Mouse (Mus musculus): ENCODE results near the gene Olfr130. TPM values are rescaled to one million over a fixed set of nuclear protein-coding genes. Genes with fewer than 3 reads are reported as not detected.

Olfr130 gene
- not detected in 2 replicates for total RNA-seq (2014; rRNA removed; ENCODE audit: low replicate concordance)
- polyA plus RNA-seq (2015; fragmentation: Nextera tagmentation; extraction: Ambion mirVana): not detected in 2 replicates

DNA sequence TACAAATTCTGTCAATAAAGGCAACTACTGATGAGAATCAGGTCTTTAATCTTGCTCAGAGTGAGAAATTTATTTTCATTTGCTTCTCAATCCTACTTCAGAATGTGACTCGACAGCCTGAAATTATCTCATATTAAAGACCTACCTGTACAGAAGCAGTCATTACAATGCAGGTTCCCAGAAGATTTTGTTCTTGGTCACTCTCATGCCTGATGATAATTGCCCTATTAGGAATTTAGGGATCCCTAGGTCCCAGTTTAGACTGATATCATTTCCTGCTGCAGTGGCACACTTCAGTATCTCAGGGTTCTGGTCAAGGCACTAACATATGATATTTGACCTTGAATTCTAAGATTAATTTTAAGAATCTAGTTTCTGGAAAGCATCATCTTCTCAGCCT lies at the start of gene Olfr130:
TSS of gene Olfr130 (plus strand) at position 301 of the 400 bp plus-strand sequence.
- TF ChIP-seq EP300 (IDR thresholded peaks at IDR 0.05; ENCODE audit: low read depth) (no peak), CTCF (IDR thresholded peaks at IDR 0.05; ENCODE audit: low read depth) (no peak)
- H3K4me2 ChIP-seq (ENCODE audit: low read depth, low read length): no peak within 1 kb of the TSS
- no peak within 1 kb of the TSS for H3K4me3 ChIP-seq (ENCODE audit: low read depth, low read length)
- WGBS: 61% methylated on average over 1 of the region's 1 CpGs
- no peaks in the 10 kb centered on the region for H3K36me3 ChIP-seq (replicated peaks; ENCODE audit: control insufficient read depth, insufficient read depth, low read length)
- H3K27me3 ChIP-seq (ENCODE audit: control insufficient read depth, insufficient read depth, low read length): no peaks in the 10 kb centered on the region
- H3K9ac ChIP-seq (replicated peaks; ENCODE audit: low read depth, low read length): no peak within 1 kb of the TSS
- H3K4me1 ChIP-seq (ENCODE audit: control insufficient read depth, insufficient read depth): no peaks in the 10 kb centered on the region
- no peak for ATAC-seq (ENCODE audit: insufficient read depth, low read depth)
- H3K27ac ChIP-seq (ENCODE audit: low read depth): no peak within 1 kb of the TSS
- no peak for DNase-seq (ENCODE audit: low spot score)
- H3K9me3 ChIP-seq (replicated peaks; ENCODE audit: control insufficient read depth, low read length): 0 out of 2 replicates have a peak, but pooled peaks cover 3% of the 10 kb centered on the region

DNA sequence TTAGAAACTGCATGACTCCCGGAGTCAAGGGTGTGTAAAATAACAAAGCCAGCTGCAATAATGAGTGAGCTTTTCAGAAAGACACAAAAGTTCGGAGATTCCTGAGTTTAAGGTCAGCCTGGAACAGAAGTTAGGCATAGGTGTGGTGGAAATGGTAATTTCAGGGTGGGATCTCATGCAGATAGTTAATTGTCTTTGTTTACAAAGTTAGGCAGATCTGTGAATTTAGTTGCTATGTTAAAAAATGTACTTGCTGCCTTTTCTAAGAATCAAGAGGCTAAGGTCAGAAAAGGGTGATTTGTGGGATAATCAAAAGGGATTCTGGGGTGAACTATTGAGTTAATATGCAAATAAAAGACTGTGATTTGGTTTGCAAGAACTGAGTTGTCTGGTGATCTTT lies 47.4 kb upstream of the Olfr130 start:
- Histone ChIP-seq H3K4me2 (ENCODE audit: low read depth, low read length) (no peak overlapping the region), H3K9me3 (replicated peaks; ENCODE audit: control insufficient read depth, low read length) (no peaks in the 10 kb centered on the region), H3K36me3 (replicated peaks; ENCODE audit: control insufficient read depth, insufficient read depth, low read length) (no peaks in the 10 kb centered on the region), H3K27me3 (ENCODE audit: control insufficient read depth, insufficient read depth, low read length) (no peaks in the 10 kb centered on the region), H3K4me3 (ENCODE audit: low read depth, low read length) (no peak overlapping the region), H3K4me1 (ENCODE audit: control insufficient read depth, insufficient read depth) (no peaks in the 10 kb centered on the region), H3K9ac (replicated peaks; ENCODE audit: low read depth, low read length) (no peak overlapping the region), H3K27ac (ENCODE audit: low read depth) (no peak overlapping the region)
- ATAC-seq (ENCODE audit: insufficient read depth, low read depth) (no peak), DNase-seq (ENCODE audit: low spot score) (no peak)
- TF ChIP-seq EP300 (IDR thresholded peaks at IDR 0.05; ENCODE audit: low read depth) (no peak), CTCF (IDR thresholded peaks at IDR 0.05; ENCODE audit: low read depth) (no peak)
- WGBS: 70% methylated on average over 2 of the region's 2 CpGs

DNA sequence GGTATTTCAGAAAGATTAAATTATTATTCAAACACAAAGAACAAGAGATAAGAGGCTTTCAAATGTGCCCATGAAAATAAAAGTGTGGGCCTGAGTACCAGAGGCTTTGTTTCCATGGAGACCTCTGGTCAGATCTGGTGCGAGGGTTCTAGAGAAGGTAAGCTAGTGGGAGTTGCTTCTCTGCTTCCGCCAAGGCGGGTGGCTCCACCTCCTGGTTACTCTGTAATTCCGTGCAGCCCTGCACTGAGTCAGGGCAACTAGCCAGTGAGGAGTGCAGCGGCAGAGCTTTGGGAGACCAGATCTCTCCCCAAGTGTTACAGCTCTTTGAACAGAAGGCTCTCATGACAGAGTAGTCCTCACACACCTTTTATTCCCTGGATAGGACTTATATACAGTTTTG lies 37.4 kb upstream of the Olfr130 start:
- Histone ChIP-seq H3K27me3 (ENCODE audit: control insufficient read depth, insufficient read depth, low read length) (no peaks in the 10 kb centered on the region), H3K4me2 (ENCODE audit: low read depth, low read length) (no peak overlapping the region), H3K27ac (ENCODE audit: low read depth) (no peak overlapping the region), H3K36me3 (replicated peaks; ENCODE audit: control insufficient read depth, insufficient read depth, low read length) (no peaks in the 10 kb centered on the region), H3K9me3 (replicated peaks; ENCODE audit: control insufficient read depth, low read length) (peaks cover 6% of the 10 kb centered on the region; the same call in 1 of the 2 replicates), H3K4me3 (ENCODE audit: low read depth, low read length) (no peak overlapping the region), H3K9ac (replicated peaks; ENCODE audit: low read depth, low read length) (no peak overlapping the region), H3K4me1 (ENCODE audit: control insufficient read depth, insufficient read depth) (no peaks in the 10 kb centered on the region)
- 30% methylated on average over 5 of the region's 5 CpGs for WGBS
- DNase-seq (ENCODE audit: low spot score) (no peak), ATAC-seq (ENCODE audit: insufficient read depth, low read depth) (no peak)
- TF ChIP-seq CTCF (IDR thresholded peaks at IDR 0.05; ENCODE audit: low read depth): no peak
- TF ChIP-seq EP300 (IDR thresholded peaks at IDR 0.05; ENCODE audit: low read depth): no peak

DNA sequence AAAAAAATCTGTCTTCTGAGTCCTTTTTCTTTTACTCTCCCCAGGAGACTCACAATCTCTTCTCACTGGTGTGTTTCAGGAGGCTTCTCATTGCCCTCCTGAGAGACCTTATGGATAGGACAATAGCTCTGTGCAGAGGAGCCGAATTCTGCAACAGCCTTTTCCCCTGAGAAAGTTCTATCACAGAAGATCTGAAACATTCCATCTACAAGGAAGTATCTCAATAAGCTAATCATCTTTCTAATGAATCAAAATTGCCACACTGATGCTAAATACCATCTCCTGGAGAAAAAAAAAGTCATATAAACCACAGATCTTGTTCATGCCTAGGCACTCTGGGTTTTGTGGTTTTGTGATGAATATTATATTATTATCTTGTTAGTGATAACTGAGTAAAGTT lies 3.7 kb upstream of the Olfr130 start, which contains the start of gene Olfr129:
TSS of gene Olfr129 (minus strand) at position 101 of the 400 bp plus-strand sequence.
- ATAC-seq (ENCODE audit: insufficient read depth, low read depth) (no peak), DNase-seq (ENCODE audit: low spot score) (no peak)
- H3K9ac ChIP-seq (replicated peaks; ENCODE audit: low read depth, low read length): no peak within 1 kb of the TSS
- H3K36me3 ChIP-seq (replicated peaks; ENCODE audit: control insufficient read depth, insufficient read depth, low read length): no peaks in the 10 kb centered on the region
- no peak within 1 kb of the TSS for H3K27ac ChIP-seq (ENCODE audit: low read depth)
- H3K9me3 ChIP-seq (replicated peaks; ENCODE audit: control insufficient read depth, low read length): 0 out of 2 replicates have a peak, but pooled peaks cover 3% of the 10 kb centered on the region
- no peaks in the 10 kb centered on the region for H3K4me1 ChIP-seq (ENCODE audit: control insufficient read depth, insufficient read depth)
- no peaks in the 10 kb centered on the region for H3K27me3 ChIP-seq (ENCODE audit: control insufficient read depth, insufficient read depth, low read length)
- H3K4me2 ChIP-seq (ENCODE audit: low read depth, low read length): no peak within 1 kb of the TSS
- 64% methylated on average over 1 of the region's 1 CpGs for WGBS
- no peak within 1 kb of the TSS for H3K4me3 ChIP-seq (ENCODE audit: low read depth, low read length)
- TF ChIP-seq CTCF (IDR thresholded peaks at IDR 0.05; ENCODE audit: low read depth): no peak

DNA sequence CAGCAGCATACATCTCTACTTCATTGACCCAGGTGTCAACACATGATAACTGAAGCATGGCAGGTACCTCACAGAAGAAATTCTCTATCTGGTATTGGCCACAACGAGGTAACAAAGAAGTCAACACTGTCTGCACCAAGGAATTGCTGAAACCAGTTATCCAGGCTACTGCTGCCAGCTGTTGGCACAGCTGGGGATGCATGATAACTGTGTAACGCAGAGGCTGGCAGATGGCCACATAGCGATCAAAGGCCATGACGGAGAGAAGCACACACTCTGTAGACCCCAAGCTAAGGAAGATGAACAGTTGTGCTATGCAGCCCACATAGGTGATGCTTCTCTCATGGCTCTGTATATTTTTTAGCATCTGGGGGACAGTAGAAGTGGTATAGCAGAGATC lies 18.6 kb downstream of the Olfr130 start:
- 77% methylated on average over 4 of the region's 4 CpGs for WGBS
- DNase-seq (ENCODE audit: low spot score) (no peak), ATAC-seq (ENCODE audit: insufficient read depth, low read depth) (no peak)
- Histone ChIP-seq H3K36me3 (replicated peaks; ENCODE audit: control insufficient read depth, insufficient read depth, low read length) (no peaks in the 10 kb centered on the region), H3K27ac (ENCODE audit: low read depth) (no peak overlapping the region), H3K4me2 (ENCODE audit: low read depth, low read length) (no peak overlapping the region), H3K9ac (replicated peaks; ENCODE audit: low read depth, low read length) (no peak overlapping the region), H3K27me3 (ENCODE audit: control insufficient read depth, insufficient read depth, low read length) (no peaks in the 10 kb centered on the region), H3K4me1 (ENCODE audit: control insufficient read depth, insufficient read depth) (no peaks in the 10 kb centered on the region), H3K4me3 (ENCODE audit: low read depth, low read length) (no peak overlapping the region), H3K9me3 (replicated peaks; ENCODE audit: control insufficient read depth, low read length) (no peaks in the 10 kb centered on the region)
- TF ChIP-seq EP300 (IDR thresholded peaks at IDR 0.05; ENCODE audit: low read depth) (no peak), CTCF (IDR thresholded peaks at IDR 0.05; ENCODE audit: low read depth) (no peak)

DNA sequence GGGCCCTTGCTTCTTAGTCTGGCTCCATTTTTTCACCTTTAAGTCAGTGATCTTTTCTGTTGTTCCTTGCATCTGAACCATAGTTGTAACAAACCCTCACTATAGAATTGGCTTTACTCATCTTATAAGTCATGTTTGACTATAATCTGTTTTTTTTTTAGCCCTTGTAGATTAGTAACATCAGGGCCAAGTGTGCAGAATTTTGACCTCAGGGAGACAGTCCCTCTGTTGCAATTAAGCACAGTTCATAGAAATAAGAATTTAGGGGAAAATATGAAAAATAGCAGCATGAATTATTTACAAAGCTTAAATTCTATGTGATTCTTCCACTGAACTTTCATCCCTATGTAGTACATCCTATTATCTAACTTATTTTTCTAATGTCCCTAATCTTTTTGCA lies 24.9 kb downstream of the Olfr130 start, which contains the start of gene Olfr131:
TSS of gene Olfr131 (minus strand) at position 101 of the 400 bp plus-strand sequence.
- DNase-seq (ENCODE audit: low spot score): no peak
- no peak for TF ChIP-seq EP300 (IDR thresholded peaks at IDR 0.05; ENCODE audit: low read depth)
- TF ChIP-seq CTCF (IDR thresholded peaks at IDR 0.05; ENCODE audit: low read depth): no peak
- no peaks in the 10 kb centered on the region for H3K4me1 ChIP-seq (ENCODE audit: control insufficient read depth, insufficient read depth)
- H3K27ac ChIP-seq (ENCODE audit: low read depth): no peak within 1 kb of the TSS
- no peak within 1 kb of the TSS for H3K9ac ChIP-seq (replicated peaks; ENCODE audit: low read depth, low read length)
- no peaks in the 10 kb centered on the region for H3K27me3 ChIP-seq (ENCODE audit: control insufficient read depth, insufficient read depth, low read length)
- H3K9me3 ChIP-seq (replicated peaks; ENCODE audit: control insufficient read depth, low read length): no peaks in the 10 kb centered on the region
- no peak for ATAC-seq (ENCODE audit: insufficient read depth, low read depth)
- no peak within 1 kb of the TSS for H3K4me3 ChIP-seq (ENCODE audit: low read depth, low read length)
- no peaks in the 10 kb centered on the region for H3K36me3 ChIP-seq (replicated peaks; ENCODE audit: control insufficient read depth, insufficient read depth, low read length)
- H3K4me2 ChIP-seq (ENCODE audit: low read depth, low read length): no peak within 1 kb of the TSS

Other genes with a start within 250 kb of the Olfr130 start
- not detected in 2 replicates for gene Olfr125, start 231.0 kb upstream of the Olfr130 start, total RNA-seq (2014; rRNA removed; ENCODE audit: low replicate concordance)
- gene Olfr125, start 231.0 kb upstream of the Olfr130 start, polyA plus RNA-seq (2015; fragmentation: Nextera tagmentation; extraction: Ambion mirVana): not detected in 2 replicates
- not detected in 2 replicates for gene Olfr126, start 216.4 kb upstream of the Olfr130 start, total RNA-seq (2014; rRNA removed; ENCODE audit: low replicate concordance)
- not detected in 2 replicates for gene Olfr126, start 216.4 kb upstream of the Olfr130 start, polyA plus RNA-seq (2015; fragmentation: Nextera tagmentation; extraction: Ambion mirVana)
- gene Olfr127, start 163.5 kb upstream of the Olfr130 start, total RNA-seq (2014; rRNA removed; ENCODE audit: low replicate concordance): not detected in 2 replicates
- gene Olfr127, start 163.5 kb upstream of the Olfr130 start, polyA plus RNA-seq (2015; fragmentation: Nextera tagmentation; extraction: Ambion mirVana): not detected in 2 replicates
- gene Olfr128, start 143.4 kb upstream of the Olfr130 start, total RNA-seq (2014; rRNA removed; ENCODE audit: low replicate concordance): not detected in 2 replicates
- not detected in 2 replicates for gene Olfr128, start 143.4 kb upstream of the Olfr130 start, polyA plus RNA-seq (2015; fragmentation: Nextera tagmentation; extraction: Ambion mirVana)
- gene Olfr761, start 110.8 kb upstream of the Olfr130 start, total RNA-seq (2014; rRNA removed; ENCODE audit: low replicate concordance): not detected in 2 replicates
- not detected in 2 replicates for gene Olfr761, start 110.8 kb upstream of the Olfr130 start, polyA plus RNA-seq (2015; fragmentation: Nextera tagmentation; extraction: Ambion mirVana)
- not detected in 2 replicates for gene Olfr129, start 3.8 kb upstream of the Olfr130 start, total RNA-seq (2014; rRNA removed; ENCODE audit: low replicate concordance)
- gene Olfr129, start 3.8 kb upstream of the Olfr130 start, polyA plus RNA-seq (2015; fragmentation: Nextera tagmentation; extraction: Ambion mirVana): not detected in 2 replicates
- gene Olfr131, start 24.8 kb downstream of the Olfr130 start, total RNA-seq (2014; rRNA removed; ENCODE audit: low replicate concordance): not detected in 2 replicates
- gene Olfr131, start 24.8 kb downstream of the Olfr130 start, polyA plus RNA-seq (2015; fragmentation: Nextera tagmentation; extraction: Ambion mirVana): not detected in 2 replicates
- gene Olfr132, start 70.6 kb downstream of the Olfr130 start, total RNA-seq (2014; rRNA removed; ENCODE audit: low replicate concordance): not detected in 2 replicates
- gene Olfr132, start 70.6 kb downstream of the Olfr130 start, polyA plus RNA-seq (2015; fragmentation: Nextera tagmentation; extraction: Ambion mirVana): not detected in 2 replicates
- not detected in 2 replicates for gene Olfr133, start 81.4 kb downstream of the Olfr130 start, total RNA-seq (2014; rRNA removed; ENCODE audit: low replicate concordance)
- gene Olfr133, start 81.4 kb downstream of the Olfr130 start, polyA plus RNA-seq (2015; fragmentation: Nextera tagmentation; extraction: Ambion mirVana): not detected in 2 replicates
- not detected in 2 replicates for gene Olfr134, start 107.5 kb downstream of the Olfr130 start, total RNA-seq (2014; rRNA removed; ENCODE audit: low replicate concordance)
- not detected in 2 replicates for gene Olfr134, start 107.5 kb downstream of the Olfr130 start, polyA plus RNA-seq (2015; fragmentation: Nextera tagmentation; extraction: Ambion mirVana)
- gene Olfr135, start 140.4 kb downstream of the Olfr130 start, total RNA-seq (2014; rRNA removed; ENCODE audit: low replicate concordance): not detected in 2 replicates
- not detected in 2 replicates for gene Olfr135, start 140.4 kb downstream of the Olfr130 start, polyA plus RNA-seq (2015; fragmentation: Nextera tagmentation; extraction: Ambion mirVana)
- gene Olfr138, start 197.1 kb downstream of the Olfr130 start, total RNA-seq (2014; rRNA removed; ENCODE audit: low replicate concordance): not detected in 2 replicates
- gene Olfr138, start 197.1 kb downstream of the Olfr130 start, polyA plus RNA-seq (2015; fragmentation: Nextera tagmentation; extraction: Ambion mirVana): not detected in 2 replicates
- not detected in 2 replicates for gene Olfr137, start 243.6 kb downstream of the Olfr130 start, total RNA-seq (2014; rRNA removed; ENCODE audit: low replicate concordance)
- not detected in 2 replicates for gene Olfr137, start 243.6 kb downstream of the Olfr130 start, polyA plus RNA-seq (2015; fragmentation: Nextera tagmentation; extraction: Ambion mirVana)

Measured in heart, postnatal 0 days (tissue).